Mouse (Mus musculus) CH12.LX (cell line): Measurements from ENCODE around the gene Spaar.

ENCODE experiments used
- CTCF ChIP-seq, 2 experiments: IDR thresholded peaks in 1 of 2; conservative IDR thresholded peaks in 1 of 2; 2 replicates each; pipeline ENCODE4 v1.5.1; 2011 to 2012; ENCODE audit warnings: low read depth in 2 of 2, low read length in 2 of 2, improper control_type of control experiment in 1 of 2, inconsistent platforms in 1 of 2, mild to moderate bottlenecking in 1 of 2, moderate library complexity in 1 of 2
- E2F4 ChIP-seq: IDR thresholded peaks from 2 replicates; pipeline ENCODE4 v1.6.1; 2011; ENCODE audit warnings: low read depth, low read length, improper control_type of control experiment; ENCODE audit not compliant: insufficient replicate concordance
- EP300 ChIP-seq: IDR thresholded peaks from 2 replicates; pipeline ENCODE4 v1.6.1; 2011; ENCODE audit warnings: low read length, improper control_type of control experiment
- IRF4 ChIP-seq: IDR thresholded peaks from 2 replicates; pipeline ENCODE4 v1.6.1; 2014; ENCODE audit warnings: low read depth, mild to moderate bottlenecking, inconsistent platforms, low read length, improper control_type of control experiment
- JUND ChIP-seq: conservative IDR thresholded peaks from 2 replicates; pipeline ENCODE4 v1.6.1; 2011; ENCODE audit warnings: low read depth, low read length, improper control_type of control experiment
- MAX ChIP-seq: IDR thresholded peaks from 2 replicates; pipeline ENCODE4 v1.6.1; 2011; ENCODE audit warnings: low read length, improper control_type of control experiment
- MEF2A ChIP-seq: IDR thresholded peaks from 2 replicates; pipeline ENCODE4 v1.6.1; 2014; ENCODE audit warnings: low read depth, mild to moderate bottlenecking, inconsistent platforms, low read length, improper control_type of control experiment, borderline replicate concordance
- MYC ChIP-seq: IDR thresholded peaks from 2 replicates; pipeline ENCODE4 v1.6.1; 2011; ENCODE audit warnings: low read depth, mild to moderate bottlenecking, improper control_type of control experiment, low read length
- POLR2AphosphoS2 ChIP-seq: IDR thresholded peaks from 2 replicates; pipeline ENCODE4 v1.6.1; 2011; ENCODE audit warnings: low read depth, low read length, improper control_type of control experiment
- TCF12 ChIP-seq: IDR thresholded peaks from 2 replicates; pipeline ENCODE4 v1.6.1; 2014; ENCODE audit warnings: low read depth, mild to moderate bottlenecking, inconsistent platforms, low read length, improper control_type of control experiment
- UBTF ChIP-seq: IDR thresholded peaks from 2 replicates; pipeline ENCODE4 v1.6.1; 2012; ENCODE audit warnings: low read depth, mild to moderate bottlenecking, inconsistent platforms, low read length, improper control_type of control experiment, moderate library complexity
- USF1 ChIP-seq: IDR thresholded peaks from 2 replicates; pipeline ENCODE4 v1.6.1; 2014; ENCODE audit warnings: low read depth, mild to moderate bottlenecking, inconsistent platforms, low read length, improper control_type of control experiment
- ZMIZ1 ChIP-seq: IDR thresholded peaks from 2 replicates; pipeline ENCODE4 v1.6.1; 2012; ENCODE audit warnings: low read depth, mild to moderate bottlenecking, inconsistent platforms, low read length, improper control_type of control experiment

- TF ChIP-seq MYC (no peak), EP300 (no peak), E2F4 (no peak), CTCF (conservative IDR thresholded peaks at IDR 0.05 in 1 of 2, IDR thresholded peaks at IDR 0.05 in 1 of 2; ENCODE audit: low read depth in 2 of 2, low read length in 2 of 2) (no peak), UBTF (no peak), JUND (no peak), TCF12 (no peak), POLR2AphosphoS2 (no peak), USF1 (no peak), MEF2A (no peak), ZMIZ1 (no peak), IRF4 (no peak), MAX (no peak)
Measured at GRCm38 (mm10) chr4:43741526-43741925, 11.7 kb downstream of the Spaar start.
